ENCODE assay signal across 8 mouse cellular contexts in the genomic region with DNA sequence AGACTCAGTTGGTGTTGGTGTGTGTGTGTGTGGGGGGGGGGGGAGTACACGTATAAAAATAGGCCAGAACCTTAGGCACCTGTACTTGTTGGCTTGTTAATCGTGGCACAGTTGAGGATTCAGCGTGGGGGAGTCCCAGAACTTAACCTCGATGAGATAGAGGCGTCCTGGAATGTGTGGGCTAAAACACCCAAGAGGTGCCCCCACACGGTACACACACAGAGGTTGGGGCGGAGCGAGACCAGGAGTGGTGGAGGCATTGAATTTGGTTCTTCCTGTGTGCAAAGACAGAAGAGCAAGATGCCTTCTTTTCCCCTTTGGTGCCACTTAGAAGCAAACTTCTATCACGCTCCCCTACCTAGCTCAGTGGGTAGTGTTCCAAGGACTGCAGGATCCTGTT. TPM values are rescaled to one million over a fixed set of nuclear protein-coding genes. Genes with fewer than 3 reads are reported as not detected.
A peak's percentile ranks its signal among the peaks of the same experiment; 100 is the strongest.
DNase-seq lines count a peak whose midpoint lies in the region; ATAC-seq and TF ChIP-seq lines count a peak whose summit lies in the region.

No protein-coding gene starts in this region.

- WGBS in forebrain, postnatal 0 days, result 49% methylated on average over 9 of the region's 9 CpGs
- 40% methylated on average over 9 of the region's 9 CpGs for WGBS in midbrain, embryonic 10.5 days

- peak overlapping the region; percentile 77 for H3K4me2 ChIP-seq in forebrain, postnatal 0 days (ENCODE audit: low read depth)

- no peak overlapping the region for H3K27ac ChIP-seq in forebrain, postnatal 0 days (ENCODE audit: low read depth, low read length)
- H3K27ac ChIP-seq in midbrain, embryonic 10.5 days (replicated peaks), result no peak overlapping the region

- H3K4me3 ChIP-seq in erythroblast, embryonic 14.5 days (replicated peaks), result peak overlapping the region; percentile 64
- peak overlapping the region; percentile 41; the same call in 1 of the 2 replicates for H3K4me3 ChIP-seq in forebrain, postnatal 0 days (ENCODE audit: low read depth, low read length)
- peak overlapping the region; percentile 58 for H3K4me3 ChIP-seq in midbrain, embryonic 10.5 days

- peaks cover 15% of the 10 kb centered on the region for H3K4me1 ChIP-seq in erythroblast, embryonic 14.5 days (ENCODE audit: control insufficient read depth)
- H3K4me1 ChIP-seq in forebrain, postnatal 0 days (ENCODE audit: insufficient read depth), result no peaks in the 10 kb centered on the region
- H3K4me1 ChIP-seq in midbrain, embryonic 10.5 days, result peaks cover 4% of the 10 kb centered on the region; the same call in 1 of the 2 replicates

- TF ChIP-seq CTCF in forebrain, postnatal 0 days (IDR thresholded peaks at IDR 0.05; ENCODE audit: low read depth), result no peak

- no peak overlapping the region for H3K9ac ChIP-seq in forebrain, postnatal 0 days

- peaks cover 5% of the 10 kb centered on the region; the same call in 1 of the 2 replicates for H3K27me3 ChIP-seq in erythroblast, embryonic 14.5 days (ENCODE audit: control insufficient read depth)
- no peaks in the 10 kb centered on the region for H3K27me3 ChIP-seq in forebrain, postnatal 0 days (ENCODE audit: insufficient read depth, low read length)
- peaks cover 76% of the 10 kb centered on the region for H3K27me3 ChIP-seq in midbrain, embryonic 10.5 days (ENCODE audit: low read depth, poor library complexity, severe bottlenecking)

- no peak; the same call in 1 of the 2 replicates for ATAC-seq in erythroblast, adult 5-6 weeks (replicated peaks; ENCODE audit: low FRiP score, poor library complexity, severe bottlenecking)
- no peak for ATAC-seq in forebrain, postnatal 0 days
- no peak for ATAC-seq in megakaryocyte progenitor cell, adult 5-6 weeks (replicated peaks; ENCODE audit: poor library complexity)

- intact Hi-C loops in left cerebral cortex, postnatal 36 days (cut with DNase I), result no loop called here

- H3K9me3 ChIP-seq in erythroblast, embryonic 14.5 days (ENCODE audit: control insufficient read depth, low read length), result peaks cover 6% of the 10 kb centered on the region; the same call in 1 of the 2 replicates
- no peaks in the 10 kb centered on the region for H3K9me3 ChIP-seq in forebrain, postnatal 0 days (ENCODE audit: low read length)
- H3K9me3 ChIP-seq in midbrain, embryonic 10.5 days (replicated peaks), result no peaks in the 10 kb centered on the region

- DNase-seq in CD4-positive helper T cell, adult 2 months (ENCODE audit: low read depth, low spot score), result peak; percentile 61
- no peak for DNase-seq in forebrain, postnatal 0 days
- DNase-seq in midbrain, embryonic 10.5 days (ENCODE audit: low spot score), result no peak
- DNase-seq in ovary, postnatal 36 days (ENCODE audit: low spot score), result no peak
- no peak for DNase-seq in left cerebral cortex, postnatal 36 days (ENCODE audit: low spot score in 2 of 2)

- H3K36me3 ChIP-seq in erythroblast, embryonic 14.5 days (ENCODE audit: control insufficient read depth), result no peaks in the 10 kb centered on the region
- H3K36me3 ChIP-seq in forebrain, postnatal 0 days (ENCODE audit: insufficient read depth), result no peaks in the 10 kb centered on the region
- no peaks in the 10 kb centered on the region for H3K36me3 ChIP-seq in midbrain, embryonic 10.5 days

RNA-seq across cellular contexts. Expression of gene Stk26, which starts 1.2 kb away (rescaled TPM):
- polyA plus RNA-seq in erythroblast, embryonic 14.5 days (2012), result 0.09 TPM in 1 of 2 replicates, not detected in the other
- 34.5 and 49.6 TPM in 2 replicates for total RNA-seq in erythroblast, adult 5-6 weeks (2015; ENCODE audit: low replicate concordance)
- total RNA-seq in erythroblast, adult 5-6 weeks (2017; ENCODE audit: low replicate concordance), result 20.4 and 30.2 TPM in 2 replicates
- total RNA-seq in forebrain, postnatal 0 days (2014; rRNA removed), result 3.2 and 4.9 TPM in 2 replicates
- 1.1 and 1.7 TPM in 2 replicates for polyA plus RNA-seq in forebrain, postnatal 0 days (2015; fragmentation: Nextera tagmentation; extraction: Ambion mirVana)
- polyA plus RNA-seq in midbrain, embryonic 10.5 days (2016; fragmentation: Nextera tagmentation; extraction: Ambion mirVana), result 1.3 and 2.4 TPM in 2 replicates
- total RNA-seq in megakaryocyte progenitor cell, adult 5-6 weeks (2015), result 251 and 266 TPM in 2 replicates
- total RNA-seq in megakaryocyte progenitor cell, adult 5-6 weeks (2017), result 190 and 197 TPM in 2 replicates
- total RNA-seq in left cerebral cortex, postnatal 36 days (2021), result 1 to 10 TPM; 3.5 to 4.6 TPM
